Mouse (Mus musculus): ENCODE data around the gene Phf12. TPM values are rescaled to one million over a fixed set of nuclear protein-coding genes. Genes with fewer than 3 reads are reported as not detected.

The Phf12 gene
- polyA plus RNA-seq, 1 experiment = 27.0 TPM

DNA sequence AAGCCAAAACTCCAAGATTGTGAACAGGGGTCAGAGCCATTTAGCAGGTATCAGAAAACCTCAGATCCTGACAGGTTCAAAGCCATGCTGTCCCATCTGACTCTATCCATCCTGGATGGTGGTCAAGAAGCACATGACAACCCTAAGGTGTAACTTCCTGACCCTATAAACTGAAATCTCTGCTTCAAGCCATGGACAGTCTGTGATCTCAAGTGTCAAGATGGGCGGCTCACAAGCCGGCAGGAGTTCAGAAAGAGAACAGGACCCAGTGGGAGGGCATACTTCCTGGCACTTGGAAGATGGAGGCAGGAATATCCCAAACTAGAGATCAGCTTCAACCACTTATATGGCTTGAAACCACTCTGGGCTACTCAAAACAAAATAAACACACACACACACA is 84.1 kb downstream of the Phf12 start:
- DNase-seq (ENCODE audit: low read depth, low spot score) = no peak
- 77% methylated on average over 2 of the region's 2 CpGs for WGBS

DNA sequence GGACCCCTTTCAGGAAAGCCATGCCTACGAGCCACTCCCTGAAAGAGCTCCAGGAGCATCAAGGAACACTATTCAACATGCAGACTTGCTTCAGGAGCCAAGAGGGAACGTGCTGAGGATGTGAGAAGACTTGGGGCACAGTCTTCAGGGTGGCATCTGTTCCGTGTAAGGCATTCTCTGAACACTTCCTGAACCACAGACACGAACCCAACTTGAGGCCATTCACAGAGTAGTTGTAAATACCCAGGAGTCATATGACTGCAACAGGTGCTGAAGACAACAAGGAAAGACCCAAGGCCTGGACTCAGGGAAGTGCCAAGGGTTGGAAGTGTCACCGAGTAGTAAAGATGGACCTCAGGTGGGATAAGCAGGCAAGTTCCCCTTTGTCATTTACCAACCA is 85.0 kb downstream of the Phf12 start:
- WGBS = 38% methylated on average over 5 of the region's 5 CpGs
- DNase-seq (ENCODE audit: low read depth, low spot score) = no peak

DNA sequence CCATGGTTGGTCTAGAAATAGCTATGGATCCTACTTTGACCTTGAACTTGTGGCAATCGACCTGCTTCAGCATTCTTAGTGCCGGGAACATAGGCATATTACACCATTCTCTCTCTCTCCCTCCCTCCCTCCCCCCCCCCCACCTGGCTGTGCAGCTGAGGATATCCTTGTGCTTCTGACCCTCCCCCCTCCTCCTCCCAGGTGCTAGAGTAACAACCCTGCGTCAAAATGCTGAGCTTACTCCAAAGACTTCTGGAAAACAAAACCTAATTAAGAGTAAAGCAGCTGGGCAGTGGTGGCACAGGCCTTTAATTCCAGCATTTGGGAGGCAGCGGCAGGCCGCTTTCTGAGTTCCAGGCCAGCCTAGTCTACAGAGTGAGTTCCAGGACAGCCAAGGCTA is 86.6 kb downstream of the Phf12 start:
- no peak for DNase-seq (ENCODE audit: low read depth, low spot score)
- 78% methylated on average over 5 of the region's 5 CpGs for WGBS

DNA sequence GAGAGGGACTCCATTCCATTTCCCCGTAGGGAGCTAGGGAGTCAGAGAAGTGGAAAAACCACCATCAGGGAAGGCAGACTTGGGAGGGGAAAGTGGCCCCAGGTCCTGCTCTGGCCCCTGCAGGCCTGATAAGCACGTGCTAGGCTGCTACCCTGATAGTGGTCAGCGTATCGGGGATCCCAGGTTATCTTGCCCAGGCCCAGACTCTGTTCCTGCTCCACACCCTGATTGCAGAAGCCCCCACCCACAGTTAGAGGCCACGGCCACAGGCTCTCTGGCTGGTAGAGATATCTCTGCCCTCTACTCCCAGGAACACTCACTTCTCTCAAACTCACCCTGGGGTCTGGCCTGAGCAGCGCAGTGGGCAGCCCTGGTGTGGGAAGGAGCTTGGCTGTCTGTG is 87.1 kb downstream of the Phf12 start:
- WGBS = 85% methylated on average over 6 of the region's 6 CpGs
- no peak for DNase-seq (ENCODE audit: low read depth, low spot score)

DNA sequence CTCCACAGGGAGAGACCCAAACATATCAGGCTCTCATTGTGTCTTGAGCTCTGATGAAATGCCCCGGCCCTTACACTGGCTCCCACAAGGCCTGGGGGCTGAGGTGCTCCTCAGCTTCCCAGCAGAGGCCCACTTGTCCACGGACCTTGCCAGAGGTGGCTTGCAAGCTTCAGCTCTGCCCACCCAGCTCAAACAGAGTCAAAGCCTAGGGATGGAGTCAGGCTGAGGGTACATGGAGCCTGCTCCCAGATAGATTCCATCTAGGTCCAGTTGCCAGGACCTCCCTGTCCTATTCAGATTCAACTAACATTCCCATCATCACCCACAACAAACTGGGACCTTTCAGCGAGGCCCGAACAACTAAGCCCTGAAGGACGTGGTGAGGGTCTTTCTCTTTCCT is 89.4 kb downstream of the Phf12 start:
- 86% methylated on average over 5 of the region's 5 CpGs for WGBS
- DNase-seq (ENCODE audit: low read depth, low spot score) = no peak

DNA sequence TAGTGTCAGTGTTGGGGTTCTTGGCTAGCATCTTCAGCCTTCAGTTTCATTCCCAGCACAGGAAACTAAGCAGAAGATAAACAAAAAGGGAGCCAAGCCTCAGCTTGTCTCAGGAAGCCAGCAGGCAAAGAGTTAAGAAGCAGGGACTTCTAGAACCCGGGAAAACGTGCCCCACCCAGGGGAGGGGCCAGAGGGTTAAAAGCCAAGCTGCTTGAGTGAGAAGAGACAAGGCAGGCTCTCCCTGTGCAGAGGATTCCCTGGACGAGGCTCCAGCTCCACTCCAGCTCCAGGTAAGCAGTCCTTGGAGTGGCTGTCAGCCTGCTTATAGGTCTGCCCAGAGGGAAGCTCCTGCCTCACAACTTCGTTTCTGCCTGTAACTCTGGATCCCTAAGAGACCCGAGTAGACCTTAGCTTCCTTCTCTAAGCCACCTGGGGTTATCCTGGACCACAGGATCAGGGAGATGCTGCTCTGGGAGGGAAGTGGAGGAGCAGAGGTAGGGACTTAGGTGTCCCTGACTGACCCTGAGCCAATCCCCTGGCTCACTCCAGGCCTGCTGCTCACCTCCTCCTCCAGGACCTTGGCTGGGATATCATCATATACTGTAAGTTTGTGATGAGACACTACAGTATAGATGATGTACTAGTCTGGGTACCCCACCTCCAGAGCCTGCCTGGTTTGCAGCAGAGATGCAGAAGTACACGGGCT is 90.0 kb downstream of the Phf12 start:
- 27% methylated on average over 6 of the region's 6 CpGs for WGBS
- DNase-seq (ENCODE audit: low read depth, low spot score) = no peak

DNA sequence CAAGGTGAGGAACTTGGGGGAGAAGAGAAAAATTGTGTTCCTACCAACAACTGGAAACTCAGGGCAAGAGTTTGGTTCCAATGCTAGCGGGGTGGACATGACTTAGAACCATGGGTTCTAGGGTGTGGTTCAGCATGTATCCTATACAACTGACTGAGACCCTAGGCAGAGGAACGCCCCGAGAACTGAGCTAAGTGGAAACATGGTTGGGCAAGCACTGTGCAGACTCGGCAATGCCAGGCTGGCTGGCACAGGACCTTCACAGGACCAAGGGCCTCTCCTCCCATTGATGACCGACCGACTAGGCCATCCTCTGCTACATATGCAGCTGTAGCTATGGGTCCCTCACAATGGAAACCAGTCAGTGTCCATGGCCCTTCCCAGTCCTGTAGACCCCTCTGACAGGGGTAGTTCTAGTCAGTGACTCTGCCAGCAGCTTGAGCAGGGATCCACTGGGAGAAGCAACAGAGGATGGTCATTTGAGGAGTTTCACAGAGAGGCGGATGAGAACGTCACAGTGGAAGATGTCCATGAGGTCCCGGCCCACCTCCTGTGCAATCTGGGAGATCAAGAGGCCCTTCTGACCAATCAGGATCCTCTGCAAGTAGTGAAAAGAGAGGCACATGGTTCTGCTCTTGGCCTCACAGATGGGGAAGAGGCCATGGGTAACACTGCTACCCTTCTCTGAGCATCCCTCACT is 91.2 kb downstream of the Phf12 start:
- WGBS = 92% methylated on average over 9 of the region's 9 CpGs
- no peak for DNase-seq (ENCODE audit: low read depth, low spot score)

DNA sequence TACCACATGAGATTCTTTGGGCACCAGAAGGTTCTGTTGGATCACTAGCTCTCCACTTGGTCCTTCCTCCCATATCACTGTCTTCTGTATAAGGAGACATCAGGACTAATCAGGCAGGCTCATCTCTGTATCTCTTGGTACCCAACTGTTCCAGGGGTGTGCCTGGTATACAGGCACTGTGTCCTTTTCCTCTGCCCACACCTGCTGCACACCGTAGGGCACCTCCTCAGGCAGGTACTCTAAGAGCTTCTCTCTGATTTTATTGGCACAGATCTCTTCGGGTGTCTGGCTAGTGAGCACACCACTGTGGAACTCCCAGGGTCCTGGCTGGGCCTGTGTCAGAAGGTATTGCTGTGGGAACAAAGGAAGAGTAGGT is 91.7 kb downstream of the Phf12 start:
- 87% methylated on average over 2 of the region's 2 CpGs for WGBS
- DNase-seq (ENCODE audit: low read depth, low spot score) = no peak

DNA sequence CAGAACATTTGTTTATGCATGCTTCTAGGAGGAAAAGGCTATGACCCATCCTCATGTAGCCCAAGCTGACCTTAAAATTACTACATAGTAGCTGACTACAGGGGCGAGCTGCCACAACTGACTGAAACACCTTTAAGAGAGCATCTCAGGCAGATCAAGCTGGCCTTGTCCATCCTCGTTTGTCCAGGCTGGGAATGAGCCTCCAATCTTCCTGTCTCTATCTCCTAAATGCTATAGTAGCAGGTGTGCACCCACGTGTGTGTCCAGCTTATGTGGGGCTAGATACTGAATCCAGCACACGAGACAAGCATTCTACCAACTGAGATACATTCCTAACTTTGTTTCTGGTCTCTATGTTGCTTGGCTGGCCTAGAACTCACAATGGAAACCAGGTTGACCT is 92.1 kb downstream of the Phf12 start:
- no peak for DNase-seq (ENCODE audit: low read depth, low spot score)
- WGBS = 89% methylated on average over 4 of the region's 4 CpGs

Other genes starting within 250 kb of the Phf12 start
- gene Myo18a, start 219.5 kb upstream of the Phf12 start, polyA plus RNA-seq (2012; rRNA removed) = 69.0 and 73.6 TPM in 2 replicates
- 0.02 TPM in 1 of 2 replicates, not detected in the other for gene Gm10277, start 195.0 kb upstream of the Phf12 start, polyA plus RNA-seq (2012; rRNA removed)
- 8.4 and 21.5 TPM in 2 replicates for gene Pipox, start 88.7 kb upstream of the Phf12 start, polyA plus RNA-seq (2012; rRNA removed)
- 0.18 and 0.48 TPM in 2 replicates for gene Sez6, start 52.0 kb upstream of the Phf12 start, polyA plus RNA-seq (2012; rRNA removed)
- gene Dhrs13, start 49.5 kb downstream of the Phf12 start, polyA plus RNA-seq (2012; rRNA removed) = 4.7 and 5.0 TPM in 2 replicates
- 27.9 and 33.9 TPM in 2 replicates for gene Flot2, start 55.2 kb downstream of the Phf12 start, polyA plus RNA-seq (2012; rRNA removed)
- gene Eral1, start 97.6 kb downstream of the Phf12 start, polyA plus RNA-seq (2012; rRNA removed) = 26.1 and 27.3 TPM in 2 replicates
- gene Fam222b, start 111.9 kb downstream of the Phf12 start, polyA plus RNA-seq (2012; rRNA removed) = 7.8 and 14.5 TPM in 2 replicates
- gene Traf4, start 182.8 kb downstream of the Phf12 start, polyA plus RNA-seq (2012; rRNA removed) = 68.9 and 93.3 TPM in 2 replicates
- 6.6 and 9.1 TPM in 2 replicates for gene Nek8, start 193.9 kb downstream of the Phf12 start, polyA plus RNA-seq (2012; rRNA removed)
- 6.8 and 15.2 TPM in 2 replicates for gene Tlcd1, start 194.0 kb downstream of the Phf12 start, polyA plus RNA-seq (2012; rRNA removed)
- gene Rpl23a, start 200.8 kb downstream of the Phf12 start, polyA plus RNA-seq (2012; rRNA removed) = 262 and 337 TPM in 2 replicates
- gene Rab34, start 205.7 kb downstream of the Phf12 start, polyA plus RNA-seq (2012; rRNA removed) = 10.7 and 11.2 TPM in 2 replicates
- 0.30 TPM in 1 of 2 replicates, not detected in the other for gene Proca1, start 210.6 kb downstream of the Phf12 start, polyA plus RNA-seq (2012; rRNA removed)

All from large intestine, adult 2 months (tissue).